Mouse (Mus musculus) lung, postnatal 0 days (tissue): Measurements from ENCODE around the gene Tln1.

Source experiments
- CTCF ChIP-seq: IDR thresholded peaks from 2 replicates; pipeline ENCODE4 v1.5.1; 2016; ENCODE audit warnings: antibody characterized with exemption, mild to moderate bottlenecking
- EP300 ChIP-seq: IDR thresholded peaks from 2 replicates; pipeline ENCODE4 v1.6.1; 2016; ENCODE audit warnings: antibody characterized with exemption, mild to moderate bottlenecking, control low read depth

DNA sequence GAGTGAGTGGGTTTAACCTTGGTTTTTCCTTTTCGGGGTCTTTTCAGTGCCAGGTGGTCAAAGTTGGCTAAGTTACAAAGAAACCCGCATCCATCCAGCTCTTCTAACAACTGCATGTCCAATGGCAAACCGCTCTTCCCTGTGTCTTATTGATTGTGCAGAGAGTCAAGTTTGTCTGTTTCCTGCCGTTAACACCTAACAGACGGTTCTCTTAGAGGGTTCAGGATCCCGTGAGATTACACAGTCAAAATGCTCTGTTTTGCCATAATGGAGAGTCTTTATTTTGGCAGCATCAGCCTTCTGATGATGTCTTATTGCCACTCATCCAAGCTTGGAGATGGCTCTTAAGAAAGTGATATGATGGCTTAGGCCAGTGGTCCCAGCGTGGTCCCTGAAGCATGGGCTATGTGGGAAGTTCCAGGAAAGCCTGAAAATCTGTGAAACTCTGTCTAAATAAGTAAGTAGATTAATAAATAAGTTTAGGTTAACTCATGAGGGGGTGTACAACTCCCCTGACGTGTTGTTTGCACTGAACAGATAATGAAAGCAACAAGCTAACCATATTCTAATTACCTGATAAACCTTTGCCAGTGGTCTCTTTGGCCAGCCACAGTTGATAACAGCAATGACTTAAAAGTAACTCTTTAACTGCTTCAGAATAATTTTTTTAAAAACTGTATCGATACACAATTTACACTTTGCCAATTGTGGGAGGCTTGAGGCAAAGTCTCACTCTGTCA lies 37.9 kb upstream of the Tln1 start:
- TF ChIP-seq EP300 (no peak), CTCF (no peak)
